Mouse (Mus musculus): Measurements from ENCODE around the gene 1300017J02Rik.
"Not testable (repeated sequence)": the region's sequence is repeated elsewhere in the genome, so short reads cannot be mapped to it uniquely, and the experiment has no call there.

Gene 1300017J02Rik

DNA sequence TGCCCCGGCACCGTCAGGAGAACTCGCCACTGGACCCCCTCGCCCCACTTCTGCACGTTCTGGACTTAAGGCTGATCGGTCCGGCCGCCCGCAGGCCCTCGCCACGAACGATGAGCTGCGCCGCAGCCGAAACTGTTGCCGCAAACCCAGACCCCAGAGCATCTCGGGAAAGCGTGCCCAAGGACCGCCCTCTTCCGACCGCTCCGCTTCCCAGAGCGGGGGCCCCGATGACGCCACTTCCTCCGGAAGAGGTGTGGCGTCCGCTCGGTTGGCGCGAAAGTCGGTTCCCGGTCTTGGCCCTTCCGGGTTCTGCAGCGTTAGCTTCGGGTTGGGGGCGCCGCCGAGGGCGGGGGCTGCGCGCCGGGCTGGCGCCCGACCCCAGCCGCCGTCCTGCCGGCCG lies at the start of gene 1300017J02Rik, which contains the start of gene Topbp1:
TSS of gene 1300017J02Rik (minus strand) at position 156 of the 400 bp plus-strand sequence.
TSS of gene Topbp1 (plus strand) at position 289 of the 400 bp plus-strand sequence.
- DNase-seq (ENCODE audit: low spot score in 2 of 2), result peak; percentile 87 to 92

- not testable (repeated sequence) for DNase-seq (ENCODE audit: low spot score in 2 of 2)
Observed at GRCm38 (mm10) chr9:103353500-103354260, 48.8 kb upstream of the 1300017J02Rik start.

DNA sequence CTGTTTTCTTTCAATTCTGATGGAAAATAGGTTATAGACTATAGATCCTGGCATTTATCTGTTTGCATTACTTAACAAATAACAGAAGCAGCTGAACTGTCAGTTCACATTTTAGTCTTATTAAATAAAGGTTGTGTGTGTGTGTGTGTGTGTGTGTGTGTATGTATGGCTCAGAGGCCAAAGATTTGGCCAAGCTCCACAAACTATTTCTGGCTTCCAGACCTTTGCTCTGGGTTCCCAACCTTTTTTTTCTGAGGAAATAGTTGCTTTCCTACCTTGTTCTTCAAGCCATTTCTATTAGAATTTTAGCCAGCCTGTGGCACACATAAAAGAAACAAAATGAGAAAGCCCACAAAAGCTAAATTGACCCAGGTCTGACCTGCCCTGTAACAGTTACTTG lies 43.9 kb upstream of the 1300017J02Rik start:
- no peak for DNase-seq (ENCODE audit: low spot score in 2 of 2)

- DNase-seq (ENCODE audit: low spot score in 2 of 2), result no peak
Observed at GRCm38 (mm10) chr9:103347996-103348490, 43.2 kb upstream of the 1300017J02Rik start.

DNA sequence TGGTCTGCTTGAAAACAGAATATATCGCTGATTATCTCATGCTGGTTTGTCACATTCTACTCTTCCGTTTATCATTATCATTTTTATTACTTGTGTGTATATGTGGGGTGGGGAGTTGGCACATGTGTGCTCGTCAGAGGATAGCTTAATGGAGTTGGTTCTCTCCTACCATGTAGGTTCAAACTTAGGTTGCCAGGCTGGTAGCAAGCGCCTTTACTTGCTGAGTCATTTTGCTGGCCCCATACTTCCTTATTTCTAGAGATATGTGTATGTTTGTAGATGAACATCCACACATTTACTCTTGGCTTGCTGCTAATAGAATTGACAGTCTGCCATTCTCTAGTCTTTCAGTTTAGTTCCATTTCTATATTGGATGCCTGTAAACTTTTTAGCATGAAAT lies 42.2 kb upstream of the 1300017J02Rik start:
- no peak for DNase-seq (ENCODE audit: low spot score in 2 of 2)

GRCm38 (mm10) chr9:103336912-103337311 lies 32.0 kb upstream of the 1300017J02Rik start:
- no peak for DNase-seq (ENCODE audit: low spot score in 2 of 2)

- no peak for DNase-seq (ENCODE audit: low spot score in 2 of 2)
Observed at GRCm38 (mm10) chr9:103332663-103333062, 27.8 kb upstream of the 1300017J02Rik start.

- no peak for DNase-seq (ENCODE audit: low spot score in 2 of 2)
Observed at GRCm38 (mm10) chr9:103326449-103326848, 21.6 kb upstream of the 1300017J02Rik start.

DNA sequence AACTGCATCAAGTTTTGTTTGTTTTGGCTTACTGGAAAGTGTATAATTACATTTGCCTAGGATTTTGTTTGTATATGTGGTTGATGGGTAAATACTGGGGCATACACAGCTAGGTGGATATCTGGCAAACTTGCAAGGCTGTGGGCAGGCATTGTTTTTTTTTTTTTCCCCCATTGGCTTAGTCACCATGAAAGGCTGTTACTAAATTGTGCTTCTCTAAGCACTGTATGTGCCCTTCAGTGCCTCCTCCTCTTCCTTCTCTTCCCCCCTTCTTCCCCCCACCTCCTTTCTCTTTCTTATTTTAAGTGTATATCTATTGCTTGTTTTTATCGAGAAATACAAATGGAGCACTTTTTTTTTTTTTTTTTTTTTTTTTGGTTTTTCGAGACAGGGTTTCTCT lies 19.8 kb upstream of the 1300017J02Rik start:
- DNase-seq (ENCODE audit: low spot score in 2 of 2), result no peak

DNA sequence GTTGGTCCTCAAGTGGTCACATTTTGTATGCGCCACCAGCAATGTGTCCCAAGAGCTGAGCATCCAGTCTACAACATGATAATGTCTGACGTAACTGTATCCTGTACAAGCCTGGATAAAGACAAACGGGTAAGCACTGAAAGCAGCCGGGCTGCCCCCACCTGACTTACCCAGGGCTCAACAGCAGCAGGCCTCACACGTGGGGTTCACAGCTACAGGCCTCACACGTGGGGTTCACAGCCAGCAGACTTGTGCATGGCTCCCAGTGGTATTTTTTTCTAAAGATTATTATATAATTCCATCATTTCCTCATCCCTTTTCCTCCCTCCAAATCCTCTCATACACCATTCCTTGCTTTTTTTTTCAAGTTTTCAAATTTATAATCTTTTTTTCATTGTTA lies 5.0 kb upstream of the 1300017J02Rik start:
- DNase-seq (ENCODE audit: low spot score in 2 of 2), result peak in 1 of 2 experiments; percentile 33

DNA sequence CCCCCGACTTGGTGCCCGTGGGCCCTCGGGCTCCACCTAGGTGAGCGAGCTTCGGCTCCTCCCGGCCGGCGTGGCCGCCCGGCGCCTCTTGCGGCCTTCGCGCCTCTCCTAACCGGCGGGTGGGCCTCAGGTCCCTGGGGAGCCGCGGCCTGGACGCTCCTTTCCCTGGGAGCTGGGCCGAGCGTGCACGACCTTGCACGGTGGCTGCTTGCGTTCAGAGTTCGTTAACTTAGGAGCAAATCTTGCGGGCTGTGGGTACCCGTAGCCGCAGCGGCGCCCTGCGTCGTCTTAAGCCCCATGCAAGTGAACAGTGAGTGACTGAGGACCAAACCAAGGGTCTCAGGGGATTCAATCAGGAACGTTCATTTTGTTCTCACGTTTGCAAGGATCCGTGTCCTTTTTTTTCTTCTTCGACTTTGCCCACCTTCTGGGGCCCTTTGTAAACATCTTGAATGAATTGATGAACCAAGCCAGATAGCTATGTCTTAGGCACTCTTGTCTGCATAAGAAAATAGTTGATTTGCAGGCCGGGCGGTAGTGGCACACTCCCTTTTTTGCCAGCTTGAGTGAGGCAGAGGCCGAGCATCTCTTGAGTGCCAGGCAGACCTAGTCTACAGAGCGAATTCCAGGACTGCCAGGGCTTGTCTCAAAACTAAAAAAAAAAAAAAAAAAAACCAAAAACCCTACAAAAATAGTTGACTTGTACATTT lies 605 bp upstream of the 1300017J02Rik start:
- DNase-seq (ENCODE audit: low spot score in 2 of 2), result no peak

DNA sequence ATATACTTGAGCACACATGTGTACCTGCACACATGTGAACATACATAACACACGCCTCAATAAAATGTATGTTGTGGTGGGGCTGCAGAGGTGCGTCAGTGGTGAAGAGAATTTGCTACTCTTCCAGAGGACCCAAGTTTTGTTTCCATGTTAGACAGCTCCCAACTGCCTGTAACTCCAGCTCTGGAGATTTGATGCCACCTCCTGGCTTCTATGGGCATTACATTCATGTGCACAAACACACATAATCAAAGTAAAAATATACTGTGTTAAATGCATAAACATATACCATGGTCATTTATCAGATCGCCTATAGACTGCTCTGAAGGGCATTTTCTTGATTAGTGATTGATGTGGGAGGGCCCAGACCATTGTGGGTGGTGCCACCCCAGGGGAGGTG lies 2.2 kb downstream of the 1300017J02Rik start:
- DNase-seq (ENCODE audit: low spot score in 2 of 2), result peak; percentile 18 to 56

DNA sequence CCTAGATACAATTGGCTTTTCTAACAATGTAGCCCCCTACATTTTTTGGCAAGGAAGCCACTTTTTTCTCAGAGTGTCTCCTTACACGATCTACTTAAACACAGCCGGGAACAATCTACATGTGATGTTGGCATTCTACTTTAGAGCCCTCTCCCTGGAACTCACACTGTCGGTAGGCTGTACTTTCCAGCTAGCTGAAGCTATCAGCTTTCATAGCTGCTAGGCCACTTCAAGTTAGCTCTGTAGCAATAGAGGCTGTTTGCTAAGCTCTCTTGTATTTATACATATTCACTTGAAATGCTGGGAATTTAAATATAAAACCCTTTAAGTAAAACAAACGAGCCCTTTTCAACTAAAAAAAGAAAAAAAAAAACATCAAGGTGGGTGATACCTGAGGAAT lies 2.6 kb downstream of the 1300017J02Rik start:
- DNase-seq (ENCODE audit: low spot score in 2 of 2), result no peak

GRCm38 (mm10) chr9:103301086-103301485 lies 3.8 kb downstream of the 1300017J02Rik start:
- no peak for DNase-seq (ENCODE audit: low spot score in 2 of 2)

DNA sequence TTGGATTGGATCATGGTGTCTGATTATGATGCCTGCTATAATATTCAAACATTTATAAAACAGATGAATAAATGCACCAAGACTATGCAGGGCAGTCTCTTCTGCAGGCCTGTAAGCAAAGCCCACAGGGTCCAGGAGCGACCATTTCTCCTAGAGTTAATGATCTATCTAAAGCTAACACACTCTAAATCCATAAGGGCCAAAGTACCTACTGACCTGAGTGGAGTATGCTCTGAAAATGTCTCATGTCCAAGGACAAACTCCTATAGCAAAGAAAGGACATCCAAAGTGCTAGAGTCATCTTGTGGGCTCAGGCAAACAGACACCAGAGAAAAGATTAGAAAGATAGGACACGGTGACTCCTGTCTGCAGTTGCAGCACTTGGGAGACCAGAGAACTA lies 10.4 kb downstream of the 1300017J02Rik start:
- no peak for DNase-seq (ENCODE audit: low spot score in 2 of 2)

GRCm38 (mm10) chr9:103288489-103289180 lies 16.2 kb downstream of the 1300017J02Rik start:
- DNase-seq (ENCODE audit: low spot score in 2 of 2), result no peak

- no peak for DNase-seq (ENCODE audit: low spot score in 2 of 2)
Observed at GRCm38 (mm10) chr9:103287840-103288488, 16.9 kb downstream of the 1300017J02Rik start.

DNA sequence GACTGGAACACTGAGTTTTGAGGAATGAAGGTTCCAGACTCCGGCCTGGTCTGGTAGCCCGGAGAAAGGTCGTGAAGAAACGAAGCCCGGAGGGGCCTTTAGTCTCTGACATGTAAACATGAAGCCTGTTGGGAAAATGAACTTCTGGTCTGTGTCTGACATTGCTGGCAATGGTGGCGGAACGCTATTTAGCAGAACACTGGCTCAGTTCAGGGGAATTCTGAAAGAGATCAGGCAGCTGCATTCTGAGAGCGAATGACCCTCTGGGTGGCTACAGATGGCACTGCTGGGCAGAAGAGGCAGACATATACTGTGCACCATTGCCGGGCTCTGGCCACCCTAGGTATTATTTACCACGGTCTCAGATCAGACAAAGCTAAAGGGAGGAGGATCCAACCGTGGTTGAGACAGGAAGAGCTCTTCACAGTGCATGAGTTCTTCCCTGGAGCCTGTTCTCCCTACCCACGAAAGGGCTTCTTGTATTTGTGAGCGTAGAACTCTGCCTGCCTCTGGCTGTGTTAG lies 17.9 kb downstream of the 1300017J02Rik start:
- DNase-seq (ENCODE audit: low spot score in 2 of 2), result no peak

DNA sequence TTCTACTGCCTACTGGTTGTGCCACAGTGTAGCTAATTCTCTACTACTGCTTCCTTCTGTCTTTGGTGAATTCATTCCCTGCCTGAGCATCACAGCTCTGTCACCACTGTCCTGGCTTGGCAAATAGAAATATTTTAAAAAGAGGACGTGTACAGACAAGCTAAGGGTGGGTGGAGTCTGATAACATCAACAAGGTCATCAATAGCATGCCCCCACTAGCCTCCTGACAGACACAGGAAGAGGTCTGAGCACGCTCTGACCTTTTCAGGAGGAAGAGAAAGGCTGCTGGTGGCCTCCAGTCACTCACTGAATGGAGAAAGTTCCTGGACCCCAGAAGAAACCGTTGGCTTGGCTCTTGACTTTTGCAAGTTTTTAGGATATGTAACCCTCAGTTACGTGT lies 18.5 kb downstream of the 1300017J02Rik start:
- DNase-seq (ENCODE audit: low spot score in 2 of 2), result no peak

GRCm38 (mm10) chr9:103276876-103277275 lies 28.0 kb downstream of the 1300017J02Rik start:
- no peak for DNase-seq (ENCODE audit: low spot score in 2 of 2)

DNA sequence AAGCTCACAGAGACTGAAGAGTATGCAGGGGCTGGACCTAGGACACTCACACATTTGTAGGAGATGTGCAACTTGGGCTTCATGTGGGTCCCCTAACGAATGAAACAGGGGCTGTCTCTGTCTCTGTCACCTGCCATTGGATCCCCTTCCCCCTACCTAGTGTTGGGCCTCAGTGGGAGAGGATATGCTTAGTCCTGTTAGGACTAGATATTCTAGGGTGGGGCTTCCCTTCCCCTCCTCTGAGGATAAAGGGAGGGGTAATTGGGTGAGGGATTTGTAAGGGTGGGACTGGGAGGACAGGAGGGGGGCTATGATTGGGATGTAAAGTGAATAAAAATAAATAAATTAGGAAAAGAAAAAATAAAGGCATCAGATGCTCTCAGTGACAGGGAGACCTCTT lies 29.2 kb downstream of the 1300017J02Rik start:
- DNase-seq (ENCODE audit: low spot score in 2 of 2), result no peak

Measured in thymus, postnatal 10 days (tissue).